Mouse (Mus musculus) E14TG2a.4 (cell line): ENCODE results near the gene Podxl.

ENCODE experiments used
- CTCF ChIP-seq: conservative IDR thresholded peaks from 2 replicates; pipeline ENCODE4 v1.5.1; 2014; ENCODE audit warnings: low read length
- POU5F1 ChIP-seq: IDR thresholded peaks from 2 replicates; pipeline ENCODE4 v1.6.1; 2014; ENCODE audit warnings: low read length, borderline replicate concordance

DNA sequence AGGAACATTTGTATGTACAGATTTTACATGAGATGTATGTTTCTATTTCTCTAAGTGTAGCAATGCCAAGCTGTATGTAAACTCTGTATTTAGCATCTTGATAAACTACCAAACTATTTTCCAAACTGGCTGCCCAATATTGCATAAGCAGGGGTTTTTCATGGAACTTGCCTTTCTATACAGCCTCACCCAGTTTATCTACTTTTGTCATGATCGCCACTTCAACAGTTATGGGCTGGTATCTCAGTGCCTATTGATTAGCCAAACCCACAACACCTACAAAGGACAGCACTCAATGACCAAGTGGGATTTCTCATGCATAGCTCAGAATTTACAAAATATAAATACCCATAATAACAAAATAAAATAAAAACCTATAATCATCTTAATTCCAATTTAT, 25.7 kb downstream of the Podxl start:
- TF ChIP-seq CTCF (no peak), POU5F1 (no peak)
